Mouse (Mus musculus) liver, embryonic 12.5 days (tissue): ENCODE measurements around the gene Gckr. TPM values are rescaled to one million over a fixed set of nuclear protein-coding genes. Genes with fewer than 3 reads are reported as not detected.

ENCODE experiments used
- ATAC-seq: fragments of 200-750 bp; cut with Nextera tagmentation; 2 replicates; pipeline ENCODE4 v1.8.0; 2017; ENCODE audit warnings: moderate number of reproducible peaks, mild to moderate bottlenecking, moderate library complexity
- H3K27ac ChIP-seq: fragments of 300-500 bp; sonication (generic); 2 replicates; pipeline ENCODE4 v1.5.1; 2016; ENCODE audit warnings: mild to moderate bottlenecking
- H3K27me3 ChIP-seq: fragments of 300-500 bp; sonication (generic); replicated peaks from 2 replicates; pipeline ENCODE4 v1.6.1; 2016; ENCODE audit warnings: mild to moderate bottlenecking, moderate library complexity
- H3K36me3 ChIP-seq: fragments of 300-500 bp; sonication (generic); 2 replicates; pipeline ENCODE4 v1.6.1; 2016; ENCODE audit warnings: mild to moderate bottlenecking, moderate library complexity
- H3K4me1 ChIP-seq: fragments of 300-500 bp; sonication (generic); 2 replicates; pipeline ENCODE4 v1.6.1; 2016
- H3K4me2 ChIP-seq: fragments of 300-500 bp; sonication (generic); 2 replicates; pipeline ENCODE4 v1.6.1; 2016; ENCODE audit warnings: mild to moderate bottlenecking, moderate library complexity
- H3K4me3 ChIP-seq: fragments of 300-500 bp; sonication (generic); 2 replicates; pipeline ENCODE4 v1.5.1; 2016; ENCODE audit warnings: mild to moderate bottlenecking, moderate library complexity
- H3K9ac ChIP-seq: fragments of 300-500 bp; sonication (generic); 2 replicates; pipeline ENCODE4 v1.6.1; 2016; ENCODE audit warnings: mild to moderate bottlenecking, moderate library complexity
- H3K9me3 ChIP-seq: fragments of 300-500 bp; sonication (generic); replicated peaks from 2 replicates; pipeline ENCODE4 v1.6.1; 2016; ENCODE audit warnings: mild to moderate bottlenecking, moderate library complexity
- WGBS: fragments of 180-500 bp; shearing (Covaris S2); methylation state at CpG from one replicate; pipeline ENCODE4 v1.1.7; 2016; ENCODE audit not compliant: insufficient replicate concordance; 5-methylcytosine and 5-hydroxymethylcytosine counted together
- polyA plus RNA-seq: library from polyadenylated mRNA; unstranded; fragments of >200 nt; fragmentation: Nextera tagmentation; extraction: Ambion mirVana; gene quantifications from 2 replicates; pipeline ENCODE4 v1.2.1, GENCODE M21; 2016

Gckr gene
- polyA plus RNA-seq, 1 experiment from 2014 or later: 11.2 TPM

- H3K4me1 ChIP-seq: no peaks in the 10 kb centered on the region
- ATAC-seq: no peak
- H3K9me3 ChIP-seq: no peaks in the 10 kb centered on the region
- no peak overlapping the region for H3K4me3 ChIP-seq
- 62% methylated on average over 6 of the region's 6 CpGs for WGBS
- peaks cover 36% of the 10 kb centered on the region for H3K36me3 ChIP-seq
- H3K4me2 ChIP-seq: no peak overlapping the region
- H3K27ac ChIP-seq: no peak overlapping the region
- H3K27me3 ChIP-seq: no peaks in the 10 kb centered on the region
- no peak overlapping the region for H3K9ac ChIP-seq
Observed at GRCm38 (mm10) chr5:31267686-31268085, 29.6 kb upstream of the Gckr start.

DNA sequence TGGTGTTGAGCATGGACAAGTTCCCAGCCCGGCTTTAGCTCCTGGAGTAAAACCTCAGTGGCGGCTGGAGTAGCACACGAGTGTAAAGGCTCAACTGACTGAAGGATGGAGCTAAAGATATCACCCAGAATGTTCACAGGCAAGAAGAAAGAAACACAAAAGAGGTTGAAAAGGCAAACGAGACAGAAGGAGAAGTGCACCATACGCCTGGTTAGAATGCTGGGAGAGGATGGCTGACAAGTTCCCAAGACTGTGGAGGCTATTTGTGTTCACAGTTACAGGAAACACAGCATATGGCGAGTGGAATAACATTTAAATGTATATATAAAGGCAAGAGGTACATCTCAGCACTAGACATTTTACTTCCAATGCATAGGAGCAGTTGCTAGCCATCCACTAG lies 24.2 kb upstream of the Gckr start:
- Histone ChIP-seq H3K9ac (no peak overlapping the region), H3K4me2 (no peak overlapping the region), H3K9me3 (no peaks in the 10 kb centered on the region), H3K4me1 (no peaks in the 10 kb centered on the region), H3K36me3 (peaks cover 9% of the 10 kb centered on the region), H3K27me3 (no peaks in the 10 kb centered on the region), H3K4me3 (no peak overlapping the region), H3K27ac (no peak overlapping the region)
- 73% methylated on average over 6 of the region's 6 CpGs for WGBS
- no peak for ATAC-seq

DNA sequence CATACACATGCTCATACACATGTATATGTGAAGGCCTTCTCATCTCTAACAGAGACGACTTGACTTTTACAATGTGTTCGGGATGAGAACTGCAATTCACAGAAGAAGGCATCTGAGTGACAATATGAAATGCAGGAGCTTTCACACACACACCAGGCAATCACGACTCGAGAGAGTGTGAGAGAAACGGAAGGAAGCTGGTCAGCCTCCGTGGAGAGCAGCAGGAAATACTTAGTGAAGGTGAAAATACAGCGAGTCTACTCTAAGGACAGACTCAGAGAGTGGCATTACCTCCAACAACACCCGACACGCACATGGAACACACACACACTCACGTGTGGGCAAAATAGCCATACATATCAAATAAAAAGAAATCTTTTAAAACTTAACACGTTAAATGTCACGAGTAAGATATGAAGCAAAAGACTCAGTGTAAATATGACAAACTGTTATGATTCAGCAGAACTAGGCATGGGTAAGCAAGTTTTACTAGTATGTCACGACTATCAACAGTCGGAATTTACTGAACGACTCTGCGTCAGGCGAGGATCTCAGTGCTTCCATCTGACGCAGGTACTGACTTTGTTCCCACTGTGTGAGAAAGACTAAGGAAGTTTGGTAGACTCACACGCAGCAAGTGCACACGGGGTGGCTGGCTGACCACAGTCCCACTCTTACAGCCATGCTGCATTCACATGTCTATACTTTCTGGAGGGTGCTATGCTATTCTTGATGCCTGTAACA lies 17.8 kb upstream of the Gckr start:
- 66% methylated on average over 20 of the region's 20 CpGs for WGBS
- H3K4me3 ChIP-seq: no peak overlapping the region
- no peaks in the 10 kb centered on the region for H3K9me3 ChIP-seq
- H3K36me3 ChIP-seq: peaks cover 11% of the 10 kb centered on the region; the same call in 1 of the 2 replicates
- no peak for ATAC-seq
- H3K4me1 ChIP-seq: no peaks in the 10 kb centered on the region
- no peak overlapping the region for H3K4me2 ChIP-seq
- no peak overlapping the region for H3K9ac ChIP-seq
- H3K27ac ChIP-seq: no peak overlapping the region
- no peaks in the 10 kb centered on the region for H3K27me3 ChIP-seq

DNA sequence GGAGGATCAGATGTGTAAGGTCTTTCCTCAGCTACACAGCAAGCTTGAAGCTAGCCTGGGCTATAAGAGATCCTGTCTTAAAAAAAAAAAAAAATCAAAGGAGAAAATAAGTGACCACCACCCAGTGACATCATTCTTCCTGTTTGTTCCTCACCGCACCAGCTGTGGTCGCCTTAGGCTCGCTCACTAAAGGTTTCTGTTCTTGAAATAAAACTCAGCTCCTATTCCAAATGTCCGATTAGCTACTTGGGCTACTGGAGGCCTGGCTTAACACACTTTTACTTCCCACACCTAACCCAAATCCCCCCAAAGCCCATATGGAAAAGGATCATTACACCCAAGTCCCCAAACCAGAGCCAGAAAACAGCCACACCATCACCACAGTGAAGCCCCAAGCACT lies 9.0 kb upstream of the Gckr start:
- no peak overlapping the region for H3K27ac ChIP-seq
- no peaks in the 10 kb centered on the region for H3K9me3 ChIP-seq
- peaks cover 26% of the 10 kb centered on the region for H3K4me1 ChIP-seq
- peaks cover 16% of the 10 kb centered on the region for H3K36me3 ChIP-seq
- H3K9ac ChIP-seq: no peak overlapping the region
- H3K4me3 ChIP-seq: no peak overlapping the region
- H3K4me2 ChIP-seq: no peak overlapping the region
- H3K27me3 ChIP-seq: no peaks in the 10 kb centered on the region
- WGBS: 28% methylated on average over 4 of the region's 4 CpGs
- ATAC-seq: no peak

DNA sequence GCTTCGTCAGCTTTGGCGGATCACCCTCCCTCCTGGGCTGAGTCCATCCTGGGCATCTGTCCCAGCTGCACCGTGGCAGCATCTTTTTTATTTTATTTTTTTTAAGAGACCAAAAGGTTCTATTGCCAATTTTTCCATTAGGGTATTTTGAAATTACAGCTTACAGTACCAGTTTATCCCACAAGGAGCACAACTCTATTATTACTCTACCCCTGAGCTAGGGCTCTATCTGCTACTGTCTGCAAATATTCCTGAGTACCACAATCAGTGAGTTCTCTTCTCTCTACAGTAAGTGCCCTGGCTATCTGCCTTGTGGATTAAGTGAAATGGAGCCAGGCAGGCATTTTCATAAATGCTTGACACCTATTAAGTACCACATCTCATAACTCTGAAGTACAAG lies 8.6 kb upstream of the Gckr start:
- 0 out of 2 replicates have a peak, but pooled peaks cover 3% of the 10 kb centered on the region for H3K27me3 ChIP-seq
- H3K9me3 ChIP-seq: no peaks in the 10 kb centered on the region
- H3K9ac ChIP-seq: no peak overlapping the region
- WGBS: 60% methylated on average over 3 of the region's 3 CpGs
- no peak overlapping the region for H3K4me3 ChIP-seq
- peaks cover 12% of the 10 kb centered on the region for H3K36me3 ChIP-seq
- H3K27ac ChIP-seq: no peak overlapping the region
- no peak for ATAC-seq
- H3K4me1 ChIP-seq: peaks cover 26% of the 10 kb centered on the region
- no peak overlapping the region for H3K4me2 ChIP-seq

DNA sequence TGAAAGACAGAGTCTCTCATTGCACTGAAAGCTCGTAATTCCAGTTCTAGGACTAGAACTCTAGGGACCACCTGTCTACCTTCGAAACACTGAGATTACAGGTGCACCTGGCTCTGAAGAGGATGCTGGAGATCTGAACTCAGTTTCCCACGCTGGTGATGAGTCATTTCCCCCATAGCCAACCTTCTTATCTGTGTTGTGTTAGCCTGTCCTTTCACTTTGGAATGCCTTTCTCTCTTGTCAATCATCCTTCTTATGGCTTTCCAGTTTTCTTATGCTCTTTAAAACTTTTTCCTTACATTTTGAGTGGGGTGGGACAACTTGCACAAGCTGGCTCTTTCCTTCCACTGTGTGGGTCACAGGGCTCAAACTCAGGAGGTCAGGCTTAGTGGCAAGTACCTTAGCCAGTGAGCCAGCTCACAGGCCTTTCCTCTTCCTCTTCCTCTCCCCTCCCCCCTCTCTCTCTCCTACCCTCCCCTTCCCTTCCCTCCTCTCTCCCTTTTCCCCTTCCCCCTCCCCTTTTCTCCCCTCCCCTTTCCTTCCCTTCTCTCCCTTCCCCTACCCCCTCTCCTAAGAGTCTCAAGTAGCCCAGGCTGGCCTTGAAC lies 7.5 kb upstream of the Gckr start:
- WGBS: 52% methylated on average over 3 of the region's 3 CpGs
- peak overlapping the region; percentile 73; the same call in 1 of the 2 replicates for H3K9ac ChIP-seq
- H3K4me1 ChIP-seq: peaks cover 31% of the 10 kb centered on the region
- H3K4me3 ChIP-seq: peak overlapping the region; percentile 65; the same call in 1 of the 2 replicates
- no peak for ATAC-seq
- H3K4me2 ChIP-seq: peak overlapping the region; percentile 88
- H3K36me3 ChIP-seq: peaks cover 9% of the 10 kb centered on the region
- no peak overlapping the region for H3K27ac ChIP-seq
- no peaks in the 10 kb centered on the region for H3K9me3 ChIP-seq
- peaks cover 14% of the 10 kb centered on the region for H3K27me3 ChIP-seq

GRCm38 (mm10) chr5:31290521-31291360 lies 6.5 kb upstream of the Gckr start, which contains the start of gene Ift172:
Gene Ift172, minus strand, starts transcription at chr5:31291116.
- Histone ChIP-seq H3K4me1 (peaks cover 40% of the 10 kb centered on the region), H3K36me3 (peaks cover 3% of the 10 kb centered on the region), H3K27ac (peak within 1 kb of the TSS; percentile 75), H3K9ac (peak within 1 kb of the TSS; percentile 73), H3K4me2 (peak within 1 kb of the TSS; percentile 88), H3K9me3 (no peaks in the 10 kb centered on the region), H3K4me3 (peak within 1 kb of the TSS; percentile 65), H3K27me3 (peaks cover 24% of the 10 kb centered on the region)
- WGBS: 3% methylated on average over 45 of the region's 45 CpGs
- ATAC-seq: peak; percentile 96

DNA sequence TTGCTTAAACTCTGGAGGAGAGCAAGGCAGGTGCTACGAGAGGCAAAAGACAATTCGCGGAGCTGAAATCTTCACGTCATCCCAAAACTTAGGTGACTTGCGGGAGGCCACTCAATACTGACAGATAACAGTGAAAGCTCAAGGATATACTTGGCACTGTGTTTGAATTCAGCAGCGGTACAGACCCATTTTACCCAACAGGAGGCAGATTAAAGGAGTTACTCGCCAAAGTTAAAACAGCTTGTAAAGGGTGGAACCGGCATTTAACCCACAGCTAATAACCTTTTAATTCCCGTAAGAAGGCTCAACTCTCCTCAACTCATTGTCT lies 5.9 kb upstream of the Gckr start:
- no peaks in the 10 kb centered on the region for H3K36me3 ChIP-seq
- H3K9me3 ChIP-seq: no peaks in the 10 kb centered on the region
- peaks cover 43% of the 10 kb centered on the region for H3K4me1 ChIP-seq
- peak overlapping the region; percentile 88 for H3K4me2 ChIP-seq
- peak overlapping the region; percentile 75 for H3K27ac ChIP-seq
- peak overlapping the region; percentile 65 for H3K4me3 ChIP-seq
- 6% methylated on average over 9 of the region's 9 CpGs for WGBS
- peaks cover 30% of the 10 kb centered on the region for H3K27me3 ChIP-seq
- H3K9ac ChIP-seq: peak overlapping the region; percentile 73
- ATAC-seq: no peak; the same call in 1 of the 2 replicates

DNA sequence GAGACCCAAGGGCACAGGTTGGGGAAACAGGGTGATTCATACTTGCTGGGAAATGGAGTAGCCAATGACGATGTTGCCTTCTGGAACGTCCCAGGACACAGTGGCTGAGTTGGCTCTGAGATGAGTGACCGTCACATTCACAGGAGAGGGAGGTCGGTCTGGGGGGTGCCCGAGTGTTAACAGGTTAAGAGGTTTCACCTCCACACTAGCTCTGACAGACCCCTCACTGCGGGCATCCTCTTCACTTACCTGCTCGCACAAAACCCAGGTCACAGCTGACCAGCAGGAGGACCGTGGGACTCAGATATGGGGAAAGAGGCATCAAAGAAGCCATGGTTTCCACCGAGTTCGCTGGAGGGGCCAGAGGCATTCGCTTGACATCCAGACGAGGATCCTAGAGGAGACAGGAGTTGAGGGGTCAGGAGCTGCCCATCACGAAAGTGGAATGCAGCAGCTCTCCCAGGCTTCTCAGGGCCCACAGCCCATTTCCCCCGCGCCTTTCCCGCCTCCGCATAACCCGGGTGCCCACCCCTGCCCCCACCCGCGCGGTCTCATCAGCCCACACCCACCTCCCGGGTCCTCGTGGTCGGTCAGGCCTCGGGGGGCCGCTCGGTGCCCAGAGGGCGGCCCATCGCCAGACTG lies 2.2 kb upstream of the Gckr start:
- peak overlapping the region; percentile 29; the same call in 1 of the 2 replicates for H3K27ac ChIP-seq
- 13% methylated on average over 29 of the region's 29 CpGs for WGBS
- no peaks in the 10 kb centered on the region for H3K9me3 ChIP-seq
- peaks cover 58% of the 10 kb centered on the region for H3K27me3 ChIP-seq
- H3K4me3 ChIP-seq: peak overlapping the region; percentile 65
- H3K4me1 ChIP-seq: peaks cover 35% of the 10 kb centered on the region
- peak overlapping the region; percentile 89 for H3K4me2 ChIP-seq
- no peak for ATAC-seq
- H3K9ac ChIP-seq: peak overlapping the region; percentile 74
- H3K36me3 ChIP-seq: no peaks in the 10 kb centered on the region

GRCm38 (mm10) chr5:31295606-31296141 lies 1.6 kb upstream of the Gckr start, which contains the start of gene Fndc4:
Gene Fndc4, minus strand, starts transcription at chr5:31296080.
- Histone ChIP-seq H3K4me2 (peak within 1 kb of the TSS; percentile 89), H3K9ac (peak within 1 kb of the TSS; percentile 74), H3K27me3 (peaks cover 60% of the 10 kb centered on the region), H3K4me3 (peak within 1 kb of the TSS; percentile 65), H3K9me3 (no peaks in the 10 kb centered on the region), H3K36me3 (no peaks in the 10 kb centered on the region), H3K27ac (peak within 1 kb of the TSS; percentile 33; the same call in 1 of the 2 replicates), H3K4me1 (peaks cover 29% of the 10 kb centered on the region)
- ATAC-seq: no peak
- WGBS: under 1% methylated on average over 23 of the region's 46 CpGs

- Histone ChIP-seq H3K27me3 (peaks cover 60% of the 10 kb centered on the region), H3K4me1 (peaks cover 17% of the 10 kb centered on the region), H3K36me3 (no peaks in the 10 kb centered on the region), H3K9ac (no peak overlapping the region), H3K4me3 (no peak overlapping the region), H3K27ac (no peak overlapping the region), H3K9me3 (no peaks in the 10 kb centered on the region), H3K4me2 (no peak overlapping the region)
- no peak for ATAC-seq
- 53% methylated on average over 3 of the region's 3 CpGs for WGBS
Observed at GRCm38 (mm10) chr5:31297981-31298380, 738 bp downstream of the Gckr start.
